Mouse (Mus musculus) intestine, embryonic 14.5 days (tissue): Measurements from ENCODE around the gene Slc26a10. TPM values are rescaled to one million over a fixed set of nuclear protein-coding genes. Genes with fewer than 3 reads are reported as not detected.

Experiments
- ATAC-seq: fragments of 200-750 bp; cut with Nextera tagmentation; replicated peaks from 2 replicates; pipeline ENCODE4 v1.8.0; 2017; ENCODE audit warnings: low read depth, moderate number of reproducible peaks, moderate TSS enrichment, moderate library complexity; ENCODE audit not compliant: low FRiP score, low TSS enrichment
- DNase-seq: peaks from one replicate; pipeline ENCODE4 v3.0.0-alpha.2; 2018; ENCODE audit warnings: low spot score
- H3K27ac ChIP-seq: fragments of 300-500 bp; sonication (generic); 2 replicates; pipeline ENCODE4 v1.5.1; 2014; ENCODE audit warnings: low read depth, mild to moderate bottlenecking, control low read depth
- H3K27me3 ChIP-seq: fragments of 300-500 bp; sonication (generic); replicated peaks from 2 replicates; pipeline ENCODE4 v1.6.1; 2014; ENCODE audit warnings: low read length, control low read depth; ENCODE audit not compliant: control insufficient read depth, insufficient read depth
- H3K36me3 ChIP-seq: fragments of 300-500 bp; sonication (generic); 2 replicates; pipeline ENCODE4 v1.6.1; 2014; ENCODE audit warnings: low read length, control low read depth; ENCODE audit not compliant: control insufficient read depth, insufficient read depth
- H3K4me1 ChIP-seq: fragments of 300-500 bp; sonication (generic); replicated peaks from 2 replicates; pipeline ENCODE4 v1.6.1; 2014; ENCODE audit warnings: low read length, control low read depth, mixed read lengths; ENCODE audit not compliant: control insufficient read depth, insufficient read depth
- H3K4me2 ChIP-seq: fragments of 300-500 bp; sonication (generic); 2 replicates; pipeline ENCODE4 v1.6.1; 2014; ENCODE audit warnings: low read length
- H3K4me3 ChIP-seq: fragments of 300-500 bp; sonication (generic); 2 replicates; pipeline ENCODE4 v1.5.1; 2014; ENCODE audit warnings: low read depth, low read length, control low read depth, mixed read lengths
- H3K9ac ChIP-seq: fragments of 300-500 bp; sonication (generic); 2 replicates; pipeline ENCODE4 v1.6.1; 2014; ENCODE audit warnings: mild to moderate bottlenecking, low read length
- H3K9me3 ChIP-seq: fragments of 300-500 bp; sonication (generic); 2 replicates; pipeline ENCODE4 v1.6.1; 2016; ENCODE audit warnings: low read length, control low read depth; ENCODE audit not compliant: control insufficient read depth
- WGBS: fragments of 180-500 bp; shearing (Covaris S2); extraction: QIAGEN DNeasy Blood & Tissue Kit; methylation state at CpG from one replicate; pipeline ENCODE4 v1.1.7; 2014; 5-methylcytosine and 5-hydroxymethylcytosine counted together
- polyA plus RNA-seq: library from polyadenylated mRNA; unstranded; fragments of >200 nt; fragmentation: Nextera tagmentation; extraction: Ambion mirVana; gene quantifications from 2 replicates; pipeline ENCODE4 v1.2.1, GENCODE M21; 2014

Gene Slc26a10
- polyA plus RNA-seq, 1 experiment from 2014 or later = 1.3 TPM

GRCm38 (mm10) chr10:127205373-127205772, 24.9 kb upstream of the Slc26a10 start:
- Histone ChIP-seq H3K4me2 (no peak overlapping the region), H3K36me3 (peaks cover 68% of the 10 kb centered on the region), H3K4me3 (no peak overlapping the region), H3K27me3 (no peaks in the 10 kb centered on the region), H3K27ac (no peak overlapping the region), H3K4me1 (peaks cover 1% of the 10 kb centered on the region; the same call in 1 of the 2 replicates), H3K9me3 (no peaks in the 10 kb centered on the region), H3K9ac (no peak overlapping the region)
- 80% methylated on average over 10 of the region's 10 CpGs for WGBS
- ATAC-seq = no peak
- no peak for DNase-seq

- H3K36me3 ChIP-seq = peaks cover 73% of the 10 kb centered on the region
- no peaks in the 10 kb centered on the region for H3K4me1 ChIP-seq
- ATAC-seq (no peak), DNase-seq (no peak)
- H3K9me3 ChIP-seq = no peaks in the 10 kb centered on the region
- no peak overlapping the region for H3K4me2 ChIP-seq
- H3K4me3 ChIP-seq = no peak overlapping the region
- 89% methylated on average over 5 of the region's 5 CpGs for WGBS
- no peak overlapping the region for H3K27ac ChIP-seq
- H3K9ac ChIP-seq = no peak overlapping the region
- H3K27me3 ChIP-seq = no peaks in the 10 kb centered on the region
Observed at GRCm38 (mm10) chr10:127204589-127204988, 24.1 kb upstream of the Slc26a10 start.

GRCm38 (mm10) chr10:127203106-127203505, 22.7 kb upstream of the Slc26a10 start:
- no peak overlapping the region for H3K4me2 ChIP-seq
- H3K36me3 ChIP-seq = peaks cover 80% of the 10 kb centered on the region
- DNase-seq = no peak

GRCm38 (mm10) chr10:127200279-127200678, 19.8 kb upstream of the Slc26a10 start:
- Histone ChIP-seq H3K4me3 (no peak overlapping the region), H3K36me3 (peaks cover 61% of the 10 kb centered on the region), H3K9ac (no peak overlapping the region), H3K27me3 (no peaks in the 10 kb centered on the region), H3K27ac (no peak overlapping the region), H3K4me1 (0 out of 2 replicates have a peak, but pooled peaks cover 7% of the 10 kb centered on the region), H3K9me3 (no peaks in the 10 kb centered on the region), H3K4me2 (no peak overlapping the region)
- WGBS = 83% methylated on average over 8 of the region's 8 CpGs
- DNase-seq = no peak
- no peak for ATAC-seq

More at GRCm38 (mm10) chr10:127203106-127203505, 22.7 kb upstream of the Slc26a10 start:
- no peak overlapping the region for H3K27ac ChIP-seq
- no peak for ATAC-seq
- WGBS = 85% methylated on average over 3 of the region's 3 CpGs
- no peak overlapping the region for H3K4me3 ChIP-seq
- no peaks in the 10 kb centered on the region for H3K4me1 ChIP-seq
- no peaks in the 10 kb centered on the region for H3K9me3 ChIP-seq
- H3K9ac ChIP-seq = no peak overlapping the region
- no peaks in the 10 kb centered on the region for H3K27me3 ChIP-seq

- Histone ChIP-seq H3K9ac (no peak overlapping the region), H3K27ac (no peak overlapping the region), H3K4me3 (no peak overlapping the region), H3K4me1 (peaks cover 10% of the 10 kb centered on the region; the same call in 1 of the 2 replicates), H3K36me3 (peaks cover 53% of the 10 kb centered on the region), H3K27me3 (no peaks in the 10 kb centered on the region), H3K9me3 (no peaks in the 10 kb centered on the region), H3K4me2 (no peak overlapping the region)
- no peak for ATAC-seq
- DNase-seq = no peak
- 89% methylated on average over 11 of the region's 11 CpGs for WGBS
Observed at GRCm38 (mm10) chr10:127199474-127199873, 19.0 kb upstream of the Slc26a10 start.

GRCm38 (mm10) chr10:127199068-127199467, 18.6 kb upstream of the Slc26a10 start:
- H3K4me1 ChIP-seq = peaks cover 14% of the 10 kb centered on the region
- ATAC-seq = no peak
- H3K27me3 ChIP-seq = no peaks in the 10 kb centered on the region
- no peaks in the 10 kb centered on the region for H3K9me3 ChIP-seq
- 69% methylated on average over 5 of the region's 5 CpGs for WGBS
- DNase-seq = no peak
- H3K27ac ChIP-seq = no peak overlapping the region
- H3K4me2 ChIP-seq = no peak overlapping the region
- no peak overlapping the region for H3K9ac ChIP-seq
- no peak overlapping the region for H3K4me3 ChIP-seq
- peaks cover 51% of the 10 kb centered on the region for H3K36me3 ChIP-seq

GRCm38 (mm10) chr10:127198492-127198891, 18.0 kb upstream of the Slc26a10 start:
- no peaks in the 10 kb centered on the region for H3K9me3 ChIP-seq
- WGBS = 56% methylated on average over 2 of the region's 2 CpGs
- H3K4me3 ChIP-seq = no peak overlapping the region
- H3K27me3 ChIP-seq = no peaks in the 10 kb centered on the region
- H3K9ac ChIP-seq = no peak overlapping the region
- H3K36me3 ChIP-seq = peaks cover 46% of the 10 kb centered on the region
- DNase-seq = no peak
- no peak overlapping the region for H3K27ac ChIP-seq
- ATAC-seq = no peak
- H3K4me1 ChIP-seq = peaks cover 14% of the 10 kb centered on the region
- H3K4me2 ChIP-seq = no peak overlapping the region

- Histone ChIP-seq H3K9ac (no peak overlapping the region), H3K4me2 (no peak overlapping the region), H3K9me3 (no peaks in the 10 kb centered on the region), H3K36me3 (peaks cover 38% of the 10 kb centered on the region), H3K4me3 (no peak overlapping the region), H3K27ac (no peak overlapping the region), H3K27me3 (no peaks in the 10 kb centered on the region), H3K4me1 (peaks cover 14% of the 10 kb centered on the region)
- DNase-seq (no peak), ATAC-seq (no peak)
- 89% methylated on average over 11 of the region's 11 CpGs for WGBS
Observed at GRCm38 (mm10) chr10:127197505-127198110, 17.2 kb upstream of the Slc26a10 start.

GRCm38 (mm10) chr10:127197104-127197503, 16.7 kb upstream of the Slc26a10 start:
- Histone ChIP-seq H3K36me3 (peaks cover 37% of the 10 kb centered on the region), H3K9me3 (no peaks in the 10 kb centered on the region), H3K27me3 (no peaks in the 10 kb centered on the region), H3K9ac (no peak overlapping the region), H3K4me1 (peaks cover 14% of the 10 kb centered on the region), H3K4me2 (no peak overlapping the region), H3K27ac (peak overlapping the region; percentile 89; the same call in 1 of the 2 replicates), H3K4me3 (no peak overlapping the region)
- no peak for DNase-seq
- whole genome bisulfite sequencing = 88% methylated on average over 8 of the region's 8 CpGs
- ATAC-seq = no peak
